Mouse (Mus musculus) thymus, adult 18-20 months (tissue): ENCODE measurements around the gene Lrp2.

ENCODE experiments used
- DNase-seq, 2 experiments: peaks; one replicate each; pipeline ENCODE4 v3.0.0; 2022; ENCODE audit warnings: mixed read lengths in 2 of 2

The Lrp2 gene

GRCm38 (mm10) chr2:69396760-69397435 is 189.0 kb downstream of the Lrp2 start:
- DNase-seq, result no peak

GRCm38 (mm10) chr2:69395597-69396248 is 190.1 kb downstream of the Lrp2 start:
- DNase-seq, result no peak

- no peak for DNase-seq
These were observed 191.9 kb downstream of the Lrp2 start for GRCm38 (mm10) chr2:69393947-69394346.

- no peak for DNase-seq
These were observed 199.6 kb downstream of the Lrp2 start for GRCm38 (mm10) chr2:69386118-69386871.

- no peak for DNase-seq
These were observed 203.0 kb downstream of the Lrp2 start for GRCm38 (mm10) chr2:69382838-69383237.

GRCm38 (mm10) chr2:69381740-69382139 is 204.1 kb downstream of the Lrp2 start:
- DNase-seq, result no peak

GRCm38 (mm10) chr2:69380281-69380680 is 205.6 kb downstream of the Lrp2 start, which contains the start of gene Dhrs9:
Dhrs9 (plus strand) TSS chr2:69380445.
- DNase-seq, result no peak

GRCm38 (mm10) chr2:69379801-69380200 is 206.1 kb downstream of the Lrp2 start:
- no peak for DNase-seq

- no peak for DNase-seq
These were observed 209.1 kb downstream of the Lrp2 start for GRCm38 (mm10) chr2:69376780-69377179.
